Mouse (Mus musculus): ENCODE measurements around the gene Sulf2.

- no peak for TF ChIP-seq GABPA (IDR thresholded peaks at IDR 0.05; ENCODE audit: low read depth, low read length)
- no peak for TF ChIP-seq UBTF (IDR thresholded peaks at IDR 0.05; ENCODE audit: borderline replicate concordance, insufficient read depth, low read depth, low read length)
- TF ChIP-seq EP300 (IDR thresholded peaks at IDR 0.05; ENCODE audit: low read depth in 1 of 2, low read length in 2 of 2) = no peak
- TF ChIP-seq ZNF384 (IDR thresholded peaks at IDR 0.05; ENCODE audit: low read depth, low read length) = no peak
- TF ChIP-seq POLR2AphosphoS5 (IDR thresholded peaks at IDR 0.05; ENCODE audit: borderline replicate concordance, low read depth, low read length) = no peak
- no peak for TF ChIP-seq CTCF (IDR thresholded peaks at IDR 0.05 in 2 of 3, conservative IDR thresholded peaks at IDR 0.05 in 1 of 3; ENCODE audit: control insufficient read depth in 1 of 3, insufficient read depth in 1 of 3, low read depth in 2 of 3, low read length in 3 of 3, poor library complexity in 1 of 3, severe bottlenecking in 1 of 3)
- no peak for TF ChIP-seq ZC3H11A (IDR thresholded peaks at IDR 0.05; ENCODE audit: low read depth, low read length)
- TF ChIP-seq TBP (IDR thresholded peaks at IDR 0.05; ENCODE audit: low read depth, low read length) = no peak
- TF ChIP-seq BHLHE40 (IDR thresholded peaks at IDR 0.05; ENCODE audit: borderline replicate concordance, low read depth, low read length) = no peak
- TF ChIP-seq ZMIZ1 (IDR thresholded peaks at IDR 0.05; ENCODE audit: low read depth, low read length) = no peak
Measured at GRCm38 (mm10) chr2:166138308-166138707, 17.2 kb downstream of the Sulf2 start.
